Mouse (Mus musculus) naive thymus-derived CD4-positive, alpha-beta T cell, adult 2 months (primary cell): ENCODE measurements around the gene Cavin2.

Experiments
- DNase-seq: peaks from one replicate; pipeline ENCODE4 v3.0.0-alpha.2; 2011; ENCODE audit warnings: low read depth

Gene Cavin2

GRCm38 (mm10) chr1:51288755-51289619 lies at the start of gene Cavin2:
Cavin2 (plus strand) TSS chr1:51289126.
- DNase-seq = no peak

GRCm38 (mm10) chr1:51241311-51241986 lies 47.5 kb upstream of the Cavin2 start:
- no peak for DNase-seq

GRCm38 (mm10) chr1:51243294-51243693 lies 45.6 kb upstream of the Cavin2 start:
- no peak for DNase-seq

GRCm38 (mm10) chr1:51243869-51244268 lies 45.1 kb upstream of the Cavin2 start:
- DNase-seq = no peak

GRCm38 (mm10) chr1:51245381-51245780 lies 43.5 kb upstream of the Cavin2 start:
- no peak for DNase-seq

GRCm38 (mm10) chr1:51250302-51250701 lies 38.6 kb upstream of the Cavin2 start:
- DNase-seq = no peak

GRCm38 (mm10) chr1:51265118-51265800 lies 23.7 kb upstream of the Cavin2 start:
- no peak for DNase-seq

GRCm38 (mm10) chr1:51265926-51266325 lies 23.0 kb upstream of the Cavin2 start:
- no peak for DNase-seq

- DNase-seq = no peak
These were observed 21.8 kb upstream of the Cavin2 start for GRCm38 (mm10) chr1:51267125-51267524.

- no peak for DNase-seq
These were observed 20.7 kb upstream of the Cavin2 start for GRCm38 (mm10) chr1:51268225-51268624.

- DNase-seq = no peak
These were observed 18.6 kb upstream of the Cavin2 start for GRCm38 (mm10) chr1:51270196-51270935.

- DNase-seq = no peak
These were observed 17.1 kb upstream of the Cavin2 start for GRCm38 (mm10) chr1:51271845-51272244.

- DNase-seq = no peak
These were observed 16.2 kb upstream of the Cavin2 start for GRCm38 (mm10) chr1:51272583-51273201.

GRCm38 (mm10) chr1:51277879-51278567 lies 10.9 kb upstream of the Cavin2 start:
- no peak for DNase-seq

GRCm38 (mm10) chr1:51288201-51288600 lies 725 bp upstream of the Cavin2 start:
- no peak for DNase-seq

GRCm38 (mm10) chr1:51289620-51290445 lies 907 bp downstream of the Cavin2 start:
- DNase-seq = no peak

GRCm38 (mm10) chr1:51290634-51291033 lies 1.7 kb downstream of the Cavin2 start:
- no peak for DNase-seq

GRCm38 (mm10) chr1:51292348-51292747 lies 3.4 kb downstream of the Cavin2 start:
- no peak for DNase-seq

- no peak for DNase-seq
These were observed 11.5 kb downstream of the Cavin2 start for GRCm38 (mm10) chr1:51300295-51300930.

- DNase-seq = no peak
These were observed 18.1 kb downstream of the Cavin2 start for GRCm38 (mm10) chr1:51307056-51307455.
